Mouse (Mus musculus): ENCODE measurements at regions not wholly inside any gene's neighbourhood (a gene's known extent, or its start where the extent isn't known, plus 50 kb on each side); places are given as distances from the start of the nearest gene placed in this dataset.

- DNase-seq (ENCODE audit: low spot score in 2 of 2) = no peak
Measured at GRCm38 (mm10) chr17:52195804-52196203, 362.7 kb upstream of the Satb1 start.

- no peak for DNase-seq (ENCODE audit: low spot score in 2 of 2)
Measured at GRCm38 (mm10) chr17:52191064-52191682, 358.1 kb upstream of the Satb1 start.

- no peak for DNase-seq (ENCODE audit: low spot score in 2 of 2)
Measured at GRCm38 (mm10) chr17:52182706-52183105, 349.6 kb upstream of the Satb1 start.

- DNase-seq (ENCODE audit: low spot score in 2 of 2) = no peak
Measured at GRCm38 (mm10) chr17:52177996-52178395, 344.9 kb upstream of the Satb1 start.

GRCm38 (mm10) chr17:52168076-52168838 lies 335.2 kb upstream of the Satb1 start:
- no peak for DNase-seq (ENCODE audit: low spot score in 2 of 2)

- no peak for DNase-seq (ENCODE audit: low spot score in 2 of 2)
Measured at GRCm38 (mm10) chr17:52167658-52168057, 334.6 kb upstream of the Satb1 start.

GRCm38 (mm10) chr17:52165891-52166485 lies 332.9 kb upstream of the Satb1 start:
- no peak for DNase-seq (ENCODE audit: low spot score in 2 of 2)

- no peak for DNase-seq (ENCODE audit: low spot score in 2 of 2)
Measured at GRCm38 (mm10) chr17:52162559-52163397, 329.7 kb upstream of the Satb1 start.

GRCm38 (mm10) chr17:52150496-52150895 lies 317.4 kb upstream of the Satb1 start:
- no peak for DNase-seq (ENCODE audit: low spot score in 2 of 2)

- no peak for DNase-seq (ENCODE audit: low spot score in 2 of 2)
Measured at GRCm38 (mm10) chr17:52149834-52150233, 316.7 kb upstream of the Satb1 start.

GRCm38 (mm10) chr17:52149068-52149467 lies 316.0 kb upstream of the Satb1 start:
- DNase-seq (ENCODE audit: low spot score in 2 of 2) = no peak

- DNase-seq (ENCODE audit: low spot score in 2 of 2) = no peak
Measured at GRCm38 (mm10) chr17:52103891-52104290, 270.8 kb upstream of the Satb1 start.

GRCm38 (mm10) chr17:52085834-52086233 lies 252.7 kb upstream of the Satb1 start:
- DNase-seq (ENCODE audit: low spot score in 2 of 2) = no peak

GRCm38 (mm10) chr17:52084455-52084854 lies 251.4 kb upstream of the Satb1 start:
- DNase-seq (ENCODE audit: low spot score in 2 of 2) = no peak

GRCm38 (mm10) chr17:52079316-52079715 lies 246.2 kb upstream of the Satb1 start:
- DNase-seq (ENCODE audit: low spot score in 2 of 2) = no peak

- DNase-seq (ENCODE audit: low spot score in 2 of 2) = no peak
Measured at GRCm38 (mm10) chr17:52078496-52078895, 245.4 kb upstream of the Satb1 start.

GRCm38 (mm10) chr17:52077951-52078350 lies 244.9 kb upstream of the Satb1 start:
- no peak for DNase-seq (ENCODE audit: low spot score in 2 of 2)

GRCm38 (mm10) chr17:52076746-52077145 lies 243.7 kb upstream of the Satb1 start:
- no peak for DNase-seq (ENCODE audit: low spot score in 2 of 2)

GRCm38 (mm10) chr17:52067721-52068120 lies 234.6 kb upstream of the Satb1 start:
- no peak for DNase-seq (ENCODE audit: low spot score in 2 of 2)

- DNase-seq (ENCODE audit: low spot score in 2 of 2) = no peak
Measured at GRCm38 (mm10) chr17:52064618-52065017, 231.5 kb upstream of the Satb1 start.

- DNase-seq (ENCODE audit: low spot score in 2 of 2) = no peak
Measured at GRCm38 (mm10) chr17:52063121-52063520, 230.0 kb upstream of the Satb1 start.

Data from gastrocnemius, adult 8-10 months (tissue).